Mouse (Mus musculus) heart, embryonic 14.5 days (tissue): Measurements from ENCODE around the gene Camta1. TPM values are rescaled to one million over a fixed set of nuclear protein-coding genes. Genes with fewer than 3 reads are reported as not detected.
A peak's percentile ranks its signal among the peaks of the same experiment; 100 is the strongest.

Experiments
- ATAC-seq: fragments of 200-750 bp; cut with Nextera tagmentation; 2 replicates; pipeline ENCODE4 v1.8.0; 2017; ENCODE audit warnings: low read depth, moderate TSS enrichment; ENCODE audit not compliant: insufficient number of reproducible peaks, insufficient read depth, low FRiP score
- H3K27ac ChIP-seq, 2 experiments: fragments of 200-500 bp in 1 of 2; fragments of 300-500 bp in 1 of 2; sonication (generic) in 1 of 2; replicated peaks in 1 of 2; 2 replicates each; pipeline ENCODE4 v1.5.1; 2012 to 2014; ENCODE audit warnings: low read depth in 2 of 2, low read length in 2 of 2, control low read depth in 1 of 2, mild to moderate bottlenecking in 1 of 2, mixed read lengths in 1 of 2; ENCODE audit not compliant: control insufficient read depth in 1 of 2, insufficient read depth in 1 of 2
- H3K27me3 ChIP-seq: fragments of 300-500 bp; sonication (generic); 2 replicates; pipeline ENCODE4 v1.6.1; 2014; ENCODE audit warnings: mild to moderate bottlenecking, low read length, control low read depth; ENCODE audit not compliant: control insufficient read depth, insufficient read depth
- H3K36me3 ChIP-seq: fragments of 300-500 bp; sonication (generic); 2 replicates; pipeline ENCODE4 v1.6.1; 2014; ENCODE audit warnings: mild to moderate bottlenecking, control low read depth, low read length, mixed read lengths; ENCODE audit not compliant: control insufficient read depth, insufficient read depth
- H3K4me1 ChIP-seq, 2 experiments: fragments of 200-500 bp in 1 of 2; fragments of 300-500 bp in 1 of 2; sonication (generic) in 1 of 2; 2 replicates each; pipeline ENCODE4 v1.6.1; 2012 to 2014; ENCODE audit warnings: low read length in 2 of 2, control low read depth in 1 of 2, mixed read lengths in 1 of 2; ENCODE audit not compliant: control insufficient read depth in 2 of 2, insufficient read depth in 2 of 2
- H3K4me2 ChIP-seq: fragments of 300-500 bp; sonication (generic); 2 replicates; pipeline ENCODE4 v1.6.1; 2014; ENCODE audit warnings: mild to moderate bottlenecking, low read length
- H3K4me3 ChIP-seq, 2 experiments: fragments of 200-500 bp in 1 of 2; fragments of 300-500 bp in 1 of 2; sonication (generic) in 1 of 2; 2 replicates each; pipeline ENCODE4 v1.5.1; 2012 to 2014; ENCODE audit warnings: low read length in 2 of 2, mild to moderate bottlenecking in 2 of 2, control low read depth in 1 of 2, low read depth in 1 of 2, moderate library complexity in 1 of 2; ENCODE audit not compliant: control insufficient read depth in 1 of 2, insufficient read depth in 1 of 2
- H3K9ac ChIP-seq: fragments of 300-500 bp; sonication (generic); 2 replicates; pipeline ENCODE4 v1.6.1; 2014; ENCODE audit warnings: mild to moderate bottlenecking, low read length
- H3K9me3 ChIP-seq: fragments of 300-500 bp; sonication (generic); 2 replicates; pipeline ENCODE4 v1.6.1; 2016; ENCODE audit warnings: low read length, control low read depth; ENCODE audit not compliant: control insufficient read depth
- WGBS: fragments of 180-500 bp; shearing (Covaris S2); extraction: QIAGEN DNeasy Blood & Tissue Kit; methylation state at CpG from one replicate; pipeline ENCODE4 v1.1.7; 2014; 5-methylcytosine and 5-hydroxymethylcytosine counted together
- polyA plus RNA-seq: library from polyadenylated mRNA; unstranded; fragments of >200 nt; fragmentation: Nextera tagmentation; extraction: Ambion mirVana; gene quantifications from 2 replicates; pipeline ENCODE4 v1.2.1, GENCODE M21; 2014

Gene Camta1
- polyA plus RNA-seq = 150 and 167 TPM in 2 replicates

GRCm38 (mm10) chr4:151861806-151862739 is at the start of gene Camta1:
Gene Camta1 (minus strand): TSS chr4:151861876.
- Histone ChIP-seq H3K4me2 (peak within 1 kb of the TSS; percentile 91), H3K9me3 (no peaks in the 10 kb centered on the region), H3K4me1 (peaks cover 5 to 26% of the 10 kb centered on the region in 2 experiments), H3K36me3 (0 out of 2 replicates have a peak, but pooled peaks cover 4% of the 10 kb centered on the region), H3K27me3 (no peaks in the 10 kb centered on the region), H3K9ac (peak within 1 kb of the TSS; percentile 92), H3K27ac (peak within 1 kb of the TSS; percentile 98), H3K4me3 (peak within 1 kb of the TSS; percentile 84 to 93)
- peak; percentile 94 for ATAC-seq
- WGBS = under 1% methylated on average over 83 of the region's 85 CpGs

- Histone ChIP-seq H3K4me3 (no peak overlapping the region), H3K9me3 (no peaks in the 10 kb centered on the region), H3K36me3 (no peaks in the 10 kb centered on the region), H3K9ac (no peak overlapping the region), H3K27me3 (no peaks in the 10 kb centered on the region), H3K4me2 (no peak overlapping the region), H3K4me1 (peaks cover 8 to 10% of the 10 kb centered on the region in 2 experiments; a peak in 3 of 4 replicates), H3K27ac (no peak overlapping the region)
- WGBS = 72% methylated on average over 8 of the region's 8 CpGs
- ATAC-seq = no peak
Observed at GRCm38 (mm10) chr4:151908809-151909208, 47.1 kb upstream of the Camta1 start.

- Histone ChIP-seq H3K4me1 (peaks cover 16 to 19% of the 10 kb centered on the region in 2 experiments), H3K4me2 (peak overlapping the region; percentile 30; the same call in 1 of the 2 replicates), H3K36me3 (no peaks in the 10 kb centered on the region), H3K9me3 (no peaks in the 10 kb centered on the region), H3K27me3 (no peaks in the 10 kb centered on the region), H3K27ac (no peak overlapping the region), H3K4me3 (no peak overlapping the region), H3K9ac (no peak overlapping the region)
- 67% methylated on average over 26 of the region's 26 CpGs for WGBS
- ATAC-seq = no peak
Observed at GRCm38 (mm10) chr4:151907577-151908343, 46.1 kb upstream of the Camta1 start.

- no peaks in the 10 kb centered on the region for H3K36me3 ChIP-seq
- no peak overlapping the region for H3K4me2 ChIP-seq
- WGBS = 78% methylated on average over 4 of the region's 4 CpGs
- peaks cover 22 to 26% of the 10 kb centered on the region in 2 experiments for H3K4me1 ChIP-seq
- no peaks in the 10 kb centered on the region for H3K9me3 ChIP-seq
- no peaks in the 10 kb centered on the region for H3K27me3 ChIP-seq
- H3K9ac ChIP-seq = no peak overlapping the region
- H3K27ac ChIP-seq = no peak overlapping the region
- no peak for ATAC-seq
- no peak overlapping the region for H3K4me3 ChIP-seq
Observed at GRCm38 (mm10) chr4:151905621-151906020, 43.9 kb upstream of the Camta1 start.

- 15% methylated on average over 11 of the region's 11 CpGs for whole genome bisulfite sequencing
Observed at GRCm38 (mm10) chr4:151904098-151904497, 42.4 kb upstream of the Camta1 start.

GRCm38 (mm10) chr4:151902689-151903241 is 41.1 kb upstream of the Camta1 start:
- Histone ChIP-seq H3K9ac (no peak overlapping the region), H3K27me3 (no peaks in the 10 kb centered on the region), H3K4me3 (no peak overlapping the region), H3K4me2 (peak overlapping the region; percentile 46), H3K9me3 (no peaks in the 10 kb centered on the region), H3K36me3 (no peaks in the 10 kb centered on the region), H3K27ac (peak overlapping the region; percentile 35 to 62; a peak in 3 of 4 replicates), H3K4me1 (peaks cover 22 to 26% of the 10 kb centered on the region in 2 experiments)
- ATAC-seq = peak; percentile 45; the same call in 1 of the 2 replicates
- WGBS = 40% methylated on average over 14 of the region's 14 CpGs

More at GRCm38 (mm10) chr4:151904098-151904497, 42.4 kb upstream of the Camta1 start:
- Histone ChIP-seq H3K4me3 (no peak overlapping the region), H3K27me3 (no peaks in the 10 kb centered on the region), H3K9me3 (no peaks in the 10 kb centered on the region), H3K4me1 (peaks cover 22 to 26% of the 10 kb centered on the region in 2 experiments), H3K4me2 (no peak overlapping the region), H3K9ac (no peak overlapping the region), H3K36me3 (no peaks in the 10 kb centered on the region), H3K27ac (no peak overlapping the region)
- ATAC-seq = peak; percentile 73; the same call in 1 of the 2 replicates
